Mouse (Mus musculus): ENCODE measurements around the gene Tmie.

- TF ChIP-seq CTCF (IDR thresholded peaks at IDR 0.05; ENCODE audit: low read depth, low read length), result no peak
- no peak for TF ChIP-seq TAL1 (conservative IDR thresholded peaks at IDR 0.05; ENCODE audit: low read depth, low read length)
- no peak for TF ChIP-seq GATA1 (IDR thresholded peaks at IDR 0.05; ENCODE audit: borderline replicate concordance, low read length)
- no peak for TF ChIP-seq POLR2AphosphoS5 (IDR thresholded peaks at IDR 0.05; ENCODE audit: insufficient replicate concordance, low read depth, low read length)
- TF ChIP-seq GATA2 (IDR thresholded peaks at IDR 0.05; ENCODE audit: borderline replicate concordance, low read depth, low read length), result no peak
Measured at GRCm38 (mm10) chr9:110833021-110833420, 46.9 kb downstream of the Tmie start.

Data from G1E (cell line).